Mouse (Mus musculus) hindbrain, embryonic 15.5 days (tissue): ENCODE measurements around the gene Kank4. TPM values are rescaled to one million over a fixed set of nuclear protein-coding genes. Genes with fewer than 3 reads are reported as not detected.
"Not testable (repeated sequence)": the region's sequence is repeated elsewhere in the genome, so short reads cannot be mapped to it uniquely, and the experiment has no call there.

Experiments
- ATAC-seq: fragments of 200-750 bp; cut with Nextera tagmentation; 2 replicates; pipeline ENCODE4 v1.8.0; 2017; ENCODE audit warnings: low read depth, moderate number of reproducible peaks, moderate TSS enrichment; ENCODE audit not compliant: low FRiP score
- H3K27ac ChIP-seq: fragments of 300-500 bp; sonication (generic); replicated peaks from 2 replicates; pipeline ENCODE4 v1.5.1; 2015; ENCODE audit warnings: mild to moderate bottlenecking, inconsistent platforms
- H3K27me3 ChIP-seq: fragments of 300-500 bp; sonication (generic); 2 replicates; pipeline ENCODE4 v1.6.1; 2015; ENCODE audit warnings: control low read depth, inconsistent platforms
- H3K36me3 ChIP-seq: fragments of 300-500 bp; sonication (generic); 2 replicates; pipeline ENCODE4 v1.6.1; 2015; ENCODE audit warnings: control low read depth, inconsistent platforms
- H3K4me1 ChIP-seq: fragments of 300-500 bp; sonication (generic); replicated peaks from 2 replicates; pipeline ENCODE4 v1.6.1; 2015; ENCODE audit warnings: control low read depth, inconsistent platforms
- H3K4me2 ChIP-seq: fragments of 300-500 bp; sonication (generic); 2 replicates; pipeline ENCODE4 v1.6.1; 2015; ENCODE audit warnings: moderate library complexity, mild to moderate bottlenecking, inconsistent platforms
- H3K4me3 ChIP-seq: fragments of 300-500 bp; sonication (generic); 2 replicates; pipeline ENCODE4 v1.5.1; 2015; ENCODE audit warnings: mild to moderate bottlenecking, inconsistent platforms
- H3K9ac ChIP-seq: fragments of 300-500 bp; sonication (generic); 2 replicates; pipeline ENCODE4 v1.6.1; 2015; ENCODE audit warnings: inconsistent platforms
- H3K9me3 ChIP-seq: fragments of 300-500 bp; sonication (generic); 2 replicates; pipeline ENCODE4 v1.6.1; 2016; ENCODE audit warnings: control low read depth, inconsistent platforms
- WGBS: fragments of 180-500 bp; shearing (Covaris S2); methylation state at CpG from one replicate; pipeline ENCODE4 v1.1.7; 2015; 5-methylcytosine and 5-hydroxymethylcytosine counted together
- polyA plus RNA-seq: library from polyadenylated mRNA; unstranded; fragments of >200 nt; fragmentation: Nextera tagmentation; extraction: Ambion mirVana; gene quantifications from 2 replicates; pipeline ENCODE4 v1.2.1, GENCODE M21; 2015

Gene Kank4
- 0.64 and 0.69 TPM in 2 replicates for polyA plus RNA-seq

DNA sequence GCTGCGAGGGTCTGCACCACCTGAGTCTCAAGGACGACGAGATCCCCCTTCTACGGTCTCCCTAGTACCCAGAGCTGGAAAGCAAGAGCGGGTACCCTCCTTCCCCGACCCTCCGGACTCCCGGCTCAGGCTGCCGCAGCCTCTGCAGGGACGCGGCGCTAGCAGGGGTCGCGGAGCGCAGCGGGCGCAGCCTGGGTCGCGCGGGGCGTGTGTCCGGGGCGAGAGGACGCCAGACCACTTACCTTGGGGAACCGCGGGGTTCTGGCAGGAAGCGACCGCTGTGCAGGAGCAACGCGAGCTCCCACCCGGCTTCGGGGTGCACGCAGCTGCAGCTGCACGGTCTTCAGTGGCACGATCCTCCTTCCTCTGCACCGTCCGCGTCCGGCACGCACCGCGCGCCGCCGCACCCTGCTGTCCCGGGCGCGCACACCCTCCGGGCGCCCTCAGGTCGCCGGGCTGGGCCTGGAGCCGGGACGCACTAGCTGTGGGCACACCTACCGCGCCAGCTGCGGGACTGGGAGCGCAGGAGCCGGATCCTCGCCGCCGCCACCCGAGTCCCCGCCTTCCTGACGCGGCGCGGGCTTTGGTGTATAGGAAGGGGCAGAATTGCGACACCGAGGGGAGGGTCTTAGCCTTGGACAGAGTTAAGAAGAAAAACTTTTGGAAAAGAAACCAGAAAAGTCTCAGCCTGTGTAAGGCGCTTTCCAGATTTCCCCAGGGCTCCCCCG is at the start of gene Kank4:
Gene Kank4 (minus strand): TSS at position 354 of the 728 bp plus-strand sequence.
- H3K4me1 ChIP-seq: peaks cover 13% of the 10 kb centered on the region
- ATAC-seq: peak; percentile 68
- under 1% methylated on average over 72 of the region's 72 CpGs for WGBS

DNA sequence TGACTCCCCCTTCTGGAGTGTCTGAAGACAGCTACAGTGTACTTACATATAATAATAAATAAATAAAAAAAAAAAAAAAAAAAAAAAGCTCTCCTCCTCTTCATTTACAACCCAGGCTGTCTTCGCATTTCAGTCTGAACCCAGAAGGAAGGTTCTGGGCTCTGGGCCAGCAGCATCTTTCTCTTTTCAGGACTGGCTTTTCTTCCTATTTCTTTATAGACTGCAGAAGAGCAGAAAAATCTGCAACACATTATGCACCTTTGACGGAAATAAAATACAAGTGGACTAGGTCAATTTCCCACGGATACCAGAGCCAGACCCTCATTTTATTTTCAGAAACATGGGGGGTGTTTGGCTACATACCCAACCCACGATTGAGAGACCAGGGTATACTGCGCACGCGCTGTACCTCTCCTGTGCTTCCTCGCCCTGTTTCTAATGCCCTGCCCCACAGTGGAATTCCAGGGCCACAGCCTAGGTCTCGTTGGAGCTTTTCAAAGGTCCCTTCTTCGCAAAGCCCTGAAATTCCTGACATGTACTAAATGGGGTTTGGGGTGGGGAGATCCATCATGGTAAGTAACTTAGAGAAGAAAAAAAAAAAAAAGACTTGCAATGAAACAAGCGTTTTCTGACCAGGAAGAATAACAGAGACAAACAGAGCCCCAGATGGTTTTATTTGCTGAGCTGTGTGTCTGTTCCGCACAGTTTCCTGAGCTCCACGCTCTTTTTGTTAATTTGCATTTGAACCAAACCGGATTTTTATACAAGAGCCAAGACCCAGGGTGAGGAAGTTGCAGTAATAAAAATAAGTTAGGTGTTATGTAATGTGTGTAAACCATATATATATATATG is 48.3 kb upstream of the Kank4 start:
- no peak for ATAC-seq
- Histone ChIP-seq H3K9me3 (no peaks in the 10 kb centered on the region), H3K9ac (no peak overlapping the region), H3K4me3 (no peak overlapping the region), H3K36me3 (no peaks in the 10 kb centered on the region), H3K27ac (no peak overlapping the region), H3K4me1 (no peaks in the 10 kb centered on the region), H3K4me2 (no peak overlapping the region), H3K27me3 (no peaks in the 10 kb centered on the region)
- WGBS: 71% methylated on average over 14 of the region's 14 CpGs

More for the DNA sequence above, at the start of gene Kank4:
- Histone ChIP-seq H3K9me3 (no peaks in the 10 kb centered on the region), H3K27ac (no peak within 1 kb of the TSS), H3K36me3 (no peaks in the 10 kb centered on the region), H3K4me3 (peak within 1 kb of the TSS; percentile 58), H3K27me3 (peaks cover 28% of the 10 kb centered on the region), H3K9ac (peak within 1 kb of the TSS; percentile 70), H3K4me2 (peak within 1 kb of the TSS; percentile 100)

DNA sequence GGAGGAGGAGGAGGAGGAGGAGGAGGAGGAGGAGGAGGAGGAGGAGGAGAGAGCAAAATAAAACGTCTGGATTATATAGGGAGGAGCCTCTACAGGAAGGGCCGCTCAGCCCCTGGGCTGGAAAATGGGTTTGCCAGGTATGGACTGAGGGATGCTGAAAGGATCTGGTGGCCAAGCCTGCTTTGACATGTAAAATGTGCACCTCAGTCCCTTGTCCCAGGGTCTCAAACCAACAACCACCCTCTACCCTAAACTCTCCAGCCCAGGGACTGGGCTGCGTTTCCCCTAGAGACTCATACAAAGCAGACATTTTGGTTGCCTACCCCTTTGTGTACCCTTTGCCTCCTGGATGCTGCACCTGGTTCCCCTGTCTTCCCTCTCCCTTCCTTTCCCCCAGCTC is 47.2 kb upstream of the Kank4 start:
- no peaks in the 10 kb centered on the region for H3K4me1 ChIP-seq
- ATAC-seq: no peak
- 77% methylated on average over 3 of the region's 3 CpGs for WGBS

GRCm38 (mm10) chr4:98864094-98864493 is 46.8 kb upstream of the Kank4 start:
- no peaks in the 10 kb centered on the region for H3K27me3 ChIP-seq
- WGBS: 79% methylated on average over 1 of the region's 2 CpGs
- ATAC-seq: no peak

More for the DNA sequence above, 47.2 kb upstream of the Kank4 start:
- H3K4me3 ChIP-seq: no peak overlapping the region
- H3K9ac ChIP-seq: no peak overlapping the region
- H3K9me3 ChIP-seq: no peaks in the 10 kb centered on the region
- H3K4me2 ChIP-seq: no peak overlapping the region
- no peaks in the 10 kb centered on the region for H3K27me3 ChIP-seq
- no peaks in the 10 kb centered on the region for H3K36me3 ChIP-seq
- H3K27ac ChIP-seq: no peak overlapping the region

DNA sequence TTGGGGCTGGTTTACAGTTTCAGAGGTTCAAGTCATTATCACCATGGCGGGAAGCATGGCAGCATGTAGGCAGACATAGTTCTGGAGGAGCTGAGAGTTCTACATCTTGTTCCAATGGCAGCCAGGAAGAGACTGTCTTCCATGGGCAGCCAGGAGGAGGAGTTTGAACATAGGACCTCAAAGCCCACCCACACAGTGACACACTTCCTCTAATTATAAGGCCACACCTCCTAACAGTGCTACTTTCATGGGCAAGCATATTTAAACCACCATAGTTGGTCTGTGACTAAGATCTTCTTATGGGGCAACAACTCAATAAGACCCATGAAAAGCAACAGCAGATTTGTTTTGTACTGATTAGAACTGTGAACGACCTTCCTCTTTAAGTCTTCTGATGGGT is 46.1 kb upstream of the Kank4 start:
- Histone ChIP-seq H3K27me3 (no peaks in the 10 kb centered on the region), H3K27ac (no peak overlapping the region), H3K4me2 (no peak overlapping the region), H3K4me3 (no peak overlapping the region), H3K4me1 (no peaks in the 10 kb centered on the region), H3K9ac (no peak overlapping the region), H3K36me3 (no peaks in the 10 kb centered on the region), H3K9me3 (no peaks in the 10 kb centered on the region)
- 90% methylated on average over 2 of the region's 2 CpGs for WGBS
- ATAC-seq: no peak

More at GRCm38 (mm10) chr4:98864094-98864493, 46.8 kb upstream of the Kank4 start:
- Histone ChIP-seq H3K27ac (no peak overlapping the region), H3K4me1 (no peaks in the 10 kb centered on the region), H3K36me3 (no peaks in the 10 kb centered on the region), H3K9ac (no peak overlapping the region), H3K4me2 (no peak overlapping the region), H3K9me3 (no peaks in the 10 kb centered on the region), H3K4me3 (no peak overlapping the region)

- 79% methylated on average over 4 of the region's 4 CpGs for WGBS
- no peaks in the 10 kb centered on the region for H3K27me3 ChIP-seq
- no peaks in the 10 kb centered on the region for H3K9me3 ChIP-seq
- no peak overlapping the region for H3K27ac ChIP-seq
- H3K4me2 ChIP-seq: no peak overlapping the region
- H3K4me1 ChIP-seq: no peaks in the 10 kb centered on the region
- no peak for ATAC-seq
- H3K36me3 ChIP-seq: no peaks in the 10 kb centered on the region
- H3K4me3 ChIP-seq: no peak overlapping the region
- H3K9ac ChIP-seq: no peak overlapping the region
Observed at GRCm38 (mm10) chr4:98858151-98858855, 41.0 kb upstream of the Kank4 start.

DNA sequence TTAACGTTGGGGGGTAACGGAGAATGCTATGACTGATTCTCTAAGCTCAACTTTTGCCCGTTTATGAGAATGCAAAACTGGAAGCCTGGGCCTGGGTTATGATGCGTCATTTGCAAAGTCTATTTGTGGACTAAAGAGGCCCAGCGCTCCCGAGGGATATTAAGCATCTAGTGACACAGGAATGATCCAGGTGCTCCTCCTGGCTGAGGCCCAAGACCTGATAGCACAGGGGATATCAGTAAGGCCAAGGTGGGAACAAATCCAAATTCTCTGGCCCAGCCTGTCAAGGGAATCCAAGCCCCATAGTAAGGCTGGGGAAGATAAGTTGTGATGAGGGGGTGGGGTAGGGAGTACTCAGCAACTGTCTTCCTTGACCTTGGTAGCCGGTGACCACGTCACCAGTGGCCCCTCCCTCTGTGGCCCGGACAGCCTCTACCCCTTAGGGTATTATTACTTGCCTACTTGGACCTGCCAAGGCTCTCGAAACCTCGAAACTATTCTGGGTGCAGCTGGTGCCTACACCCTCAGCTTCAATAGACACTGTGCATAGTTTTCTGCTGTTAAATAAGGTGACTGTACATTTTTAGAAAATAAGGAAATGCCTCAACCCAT is 39.8 kb upstream of the Kank4 start:
- Histone ChIP-seq H3K9ac (no peak overlapping the region), H3K36me3 (no peaks in the 10 kb centered on the region), H3K27me3 (no peaks in the 10 kb centered on the region), H3K9me3 (no peaks in the 10 kb centered on the region), H3K4me3 (no peak overlapping the region), H3K4me1 (no peaks in the 10 kb centered on the region), H3K27ac (no peak overlapping the region), H3K4me2 (no peak overlapping the region)
- 83% methylated on average over 11 of the region's 11 CpGs for WGBS
- ATAC-seq: no peak

DNA sequence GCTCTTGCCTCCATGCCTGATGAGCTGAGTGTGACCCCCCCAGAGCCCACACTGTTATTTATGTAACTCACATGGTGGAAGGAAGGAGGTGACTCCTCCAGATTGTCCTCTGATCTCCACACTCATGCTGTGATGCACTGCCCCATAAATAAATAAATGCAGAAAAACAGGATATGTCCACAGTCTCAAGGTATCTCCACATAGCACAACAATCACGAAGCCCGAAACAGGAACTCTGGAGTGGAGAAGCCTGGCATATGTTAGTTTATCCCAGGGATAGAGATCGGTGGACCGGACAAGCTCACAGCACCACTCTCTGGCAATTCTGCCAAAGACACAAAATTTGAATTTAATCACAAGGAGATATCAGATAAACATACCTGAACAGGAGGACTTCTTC is 36.6 kb upstream of the Kank4 start:
- Histone ChIP-seq H3K9me3 (no peaks in the 10 kb centered on the region), H3K4me1 (no peaks in the 10 kb centered on the region), H3K4me2 (no peak overlapping the region), H3K27ac (no peak overlapping the region), H3K36me3 (no peaks in the 10 kb centered on the region), H3K27me3 (no peaks in the 10 kb centered on the region), H3K9ac (no peak overlapping the region), H3K4me3 (no peak overlapping the region)
- 90% methylated on average over 4 of the region's 4 CpGs for WGBS
- no peak for ATAC-seq

DNA sequence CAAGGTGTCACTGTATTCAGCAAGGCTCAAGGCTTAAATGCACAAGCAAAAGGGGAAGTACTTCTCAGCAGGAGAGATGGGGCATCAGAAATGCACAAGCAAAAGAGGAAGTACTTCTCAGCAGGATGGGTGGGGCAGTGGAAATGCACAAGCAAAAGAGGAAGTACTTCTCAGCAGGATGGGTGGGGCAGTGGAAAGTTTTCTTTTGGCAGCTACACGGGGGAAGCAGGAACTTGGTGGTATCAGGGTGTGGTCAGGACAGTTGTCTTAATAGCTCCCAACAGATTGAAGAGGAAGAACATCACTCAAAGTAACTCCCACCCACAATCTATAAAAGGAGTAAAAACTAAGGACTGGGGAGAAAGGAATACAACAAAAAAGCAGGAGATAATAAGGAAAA is 33.1 kb upstream of the Kank4 start:
- not testable (repeated sequence) for H3K4me1 ChIP-seq, H3K4me3 ChIP-seq, H3K27me3 ChIP-seq, H3K4me2 ChIP-seq, H3K27ac ChIP-seq, H3K9ac ChIP-seq, H3K9me3 ChIP-seq, ATAC-seq, H3K36me3 ChIP-seq
- WGBS: 74% methylated on average over 1 of the region's 1 CpGs

DNA sequence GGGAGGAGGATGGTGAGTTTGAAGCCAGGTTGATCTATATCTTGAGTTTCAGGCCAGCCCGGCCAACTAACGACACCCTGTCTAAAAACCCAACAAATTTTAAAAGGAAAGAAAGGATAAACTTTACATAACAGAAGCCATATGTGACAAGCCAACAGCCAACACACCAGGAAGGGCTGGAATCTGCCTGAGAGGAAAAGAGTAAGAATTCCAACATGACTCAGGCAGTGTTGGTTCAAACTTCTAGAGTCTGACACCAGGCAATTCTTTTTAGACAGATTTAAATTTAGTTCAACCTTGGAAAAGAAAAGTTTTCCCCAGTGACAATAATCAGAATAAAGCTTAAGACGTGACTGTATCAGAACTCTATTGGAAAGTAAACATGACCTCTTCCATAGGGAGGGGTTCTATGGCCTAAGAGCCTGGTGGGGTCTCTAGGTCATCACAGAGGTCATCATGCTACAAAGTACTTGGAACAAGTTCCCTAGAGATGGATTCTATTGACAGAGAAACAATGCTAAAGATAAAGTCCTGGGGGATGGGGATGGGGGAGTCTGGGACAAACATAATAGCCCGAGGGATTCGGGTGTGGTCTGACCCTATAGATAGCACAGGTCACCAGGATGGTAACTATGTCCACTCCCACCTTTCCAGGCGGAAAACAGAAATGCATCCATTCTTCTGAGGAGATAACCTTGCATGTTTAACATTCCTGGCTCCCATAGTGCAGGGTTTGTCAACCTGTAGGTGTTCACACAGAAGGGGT is 30.0 kb upstream of the Kank4 start:
- H3K9ac ChIP-seq: no peak overlapping the region
- H3K27me3 ChIP-seq: no peaks in the 10 kb centered on the region
- no peak for ATAC-seq
- 75% methylated on average over 6 of the region's 6 CpGs for WGBS
- H3K36me3 ChIP-seq: no peaks in the 10 kb centered on the region
- no peak overlapping the region for H3K27ac ChIP-seq
- no peaks in the 10 kb centered on the region for H3K9me3 ChIP-seq
- no peaks in the 10 kb centered on the region for H3K4me1 ChIP-seq
- H3K4me2 ChIP-seq: no peak overlapping the region
- no peak overlapping the region for H3K4me3 ChIP-seq

DNA sequence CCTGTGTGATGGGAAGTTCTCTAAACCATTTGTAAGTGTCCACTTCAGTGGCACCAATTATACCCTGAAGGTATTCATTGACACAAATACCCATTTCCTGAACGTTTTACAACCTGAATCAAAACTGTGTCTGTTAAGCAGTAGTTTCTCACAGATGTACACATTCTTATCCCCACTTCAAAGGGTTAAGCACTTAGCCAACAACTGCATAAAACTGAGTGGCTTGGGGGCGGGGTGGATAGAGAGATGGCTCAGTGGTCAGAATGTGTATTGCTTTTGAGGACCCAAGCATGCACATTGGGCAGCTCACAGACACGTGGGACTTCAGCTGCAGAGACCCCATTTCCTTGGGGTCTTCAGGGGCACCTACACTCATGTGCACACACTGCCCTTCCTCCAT is 29.1 kb upstream of the Kank4 start:
- ATAC-seq: no peak
- H3K36me3 ChIP-seq: no peaks in the 10 kb centered on the region
- 50% methylated on average over 3 of the region's 3 CpGs for WGBS
- H3K9ac ChIP-seq: no peak overlapping the region
- no peak overlapping the region for H3K27ac ChIP-seq
- no peaks in the 10 kb centered on the region for H3K9me3 ChIP-seq
- H3K4me2 ChIP-seq: no peak overlapping the region
- no peaks in the 10 kb centered on the region for H3K27me3 ChIP-seq
- no peaks in the 10 kb centered on the region for H3K4me1 ChIP-seq
- H3K4me3 ChIP-seq: no peak overlapping the region
